ENCODE assay signal across 10 mouse cellular contexts in the genomic region with DNA sequence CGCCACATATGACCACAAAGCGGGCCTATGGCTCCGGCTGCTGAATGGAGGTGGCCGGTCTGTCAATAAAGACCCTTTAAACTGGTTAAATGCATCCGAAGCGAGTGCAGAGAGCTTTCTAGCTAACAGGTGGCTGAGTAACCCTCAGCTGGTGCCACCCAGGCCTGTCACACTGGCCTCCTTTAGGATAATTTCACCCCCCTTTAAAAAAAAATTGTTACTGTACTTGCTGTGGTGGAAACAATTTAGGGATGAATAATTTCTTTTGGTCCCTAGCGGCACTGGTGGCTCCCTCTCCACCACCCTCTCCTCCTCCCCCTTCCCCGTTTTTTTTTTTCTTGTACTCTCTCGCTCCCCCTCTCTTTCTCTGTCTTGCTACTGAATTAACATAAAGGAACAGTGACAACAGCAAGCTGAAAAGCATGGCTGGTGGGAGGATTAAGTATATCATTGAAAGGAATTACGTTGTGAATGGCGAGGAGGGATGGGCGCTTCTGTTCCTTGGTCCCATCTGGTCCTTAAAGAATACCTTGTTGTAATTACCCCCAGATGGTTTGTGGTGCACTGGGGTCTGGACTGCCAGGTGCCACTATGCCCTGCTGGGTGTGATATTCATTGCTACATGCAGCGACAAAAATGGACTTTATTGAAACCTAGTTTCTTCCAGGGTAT.
DNase-seq lines count a peak whose midpoint lies in the region; ATAC-seq and TF ChIP-seq lines count a peak whose summit lies in the region.
"Had no signal": no experiment of that assay in that cellular context is flagged by ENCODE, and none has a peak within 500 bp of the region (broad histone marks: within the 10 kb centered on the region; RNA-seq: fewer than 3 reads in every experiment).

No protein-coding gene starts in this region.

- WGBS in heart, embryonic 10.5 days, result 25% methylated on average over 13 of the region's 13 CpGs
- WGBS in forebrain, postnatal 0 days, result 4% methylated on average over 13 of the region's 13 CpGs
- WGBS in midbrain, embryonic 12.5 days, result 2% methylated on average over 13 of the region's 13 CpGs

- H3K27me3 ChIP-seq in heart, embryonic 10.5 days (ENCODE audit: insufficient read depth, poor library complexity, severe bottlenecking), result no peaks in the 10 kb centered on the region
- no peaks in the 10 kb centered on the region for H3K27me3 ChIP-seq in forebrain, postnatal 0 days (ENCODE audit: insufficient read depth, low read length)
- peaks cover 17% of the 10 kb centered on the region for H3K27me3 ChIP-seq in midbrain, embryonic 12.5 days
- H3K27me3 ChIP-seq: liver, embryonic 15.5 days had no signal

- H3K4me1 ChIP-seq in heart, embryonic 10.5 days, result no peaks in the 10 kb centered on the region
- no peaks in the 10 kb centered on the region for H3K4me1 ChIP-seq in forebrain, postnatal 0 days (ENCODE audit: insufficient read depth)
- peaks cover 9% of the 10 kb centered on the region for H3K4me1 ChIP-seq in midbrain, embryonic 12.5 days
- H3K4me1 ChIP-seq: liver, embryonic 15.5 days had no signal

- no peak for TF ChIP-seq CTCF in brain, embryonic 14.5 days (IDR thresholded peaks at IDR 0.05; ENCODE audit: borderline replicate concordance, extremely low read depth, insufficient read depth, insufficient read length)
- TF ChIP-seq CTCF in forebrain, postnatal 0 days (IDR thresholded peaks at IDR 0.05; ENCODE audit: low read depth), result peak; percentile 13

- peak overlapping the region; percentile 31; the same call in 1 of the 2 replicates for H3K4me3 ChIP-seq in heart, embryonic 10.5 days
- peak overlapping the region; percentile 28 for H3K4me3 ChIP-seq in forebrain, postnatal 0 days (ENCODE audit: low read depth, low read length)
- H3K4me3 ChIP-seq in midbrain, embryonic 12.5 days, result peak overlapping the region; percentile 29
- H3K4me3 ChIP-seq: liver, embryonic 15.5 days had no signal

- ATAC-seq in forebrain, postnatal 0 days, result peak; percentile 89
- ATAC-seq in midbrain, embryonic 12.5 days (ENCODE audit: low FRiP score, low read depth), result peak; percentile 95
- ATAC-seq in cerebellum, adult (ENCODE audit: insufficient number of reproducible peaks, low FRiP score, low TSS enrichment), result no peak

- H3K9ac ChIP-seq in forebrain, postnatal 0 days, result peak overlapping the region; percentile 26; the same call in 1 of the 2 replicates
- H3K9ac ChIP-seq in midbrain, embryonic 12.5 days (replicated peaks), result no peak overlapping the region
- H3K9ac ChIP-seq: liver, embryonic 15.5 days had no signal

- no peak for TF ChIP-seq POLR2A in brain, embryonic 14.5 days (IDR thresholded peaks at IDR 0.05; ENCODE audit: borderline replicate concordance, extremely low read depth, insufficient read depth, insufficient read length, poor library complexity, severe bottlenecking)

- no peak overlapping the region for H3K27ac ChIP-seq in heart, embryonic 10.5 days
- H3K27ac ChIP-seq in forebrain, postnatal 0 days (ENCODE audit: low read depth, low read length), result no peak overlapping the region
- peak overlapping the region; percentile 32; the same call in 1 of the 2 replicates for H3K27ac ChIP-seq in midbrain, embryonic 12.5 days (replicated peaks)
- H3K27ac ChIP-seq: liver, embryonic 15.5 days had no signal

- peak overlapping the region; percentile 45 for H3K4me2 ChIP-seq in forebrain, postnatal 0 days (ENCODE audit: low read depth)
- H3K4me2 ChIP-seq in midbrain, embryonic 12.5 days (replicated peaks), result peak overlapping the region; percentile 53
- H3K4me2 ChIP-seq: liver, embryonic 15.5 days had no signal

- no peak for DNase-seq in heart, embryonic 10.5 days (ENCODE audit: low spot score)
- no peak for DNase-seq in heart, adult 11 months
- DNase-seq in brain, embryonic 14.5 days (ENCODE audit: low read depth), result peak; percentile 91
- peak; percentile 45 for DNase-seq in forebrain, postnatal 0 days
- no peak for DNase-seq in adrenal gland, postnatal 14 days
- no peak for DNase-seq in adrenal gland, postnatal 4 days (ENCODE audit: low spot score in 2 of 2)
- DNase-seq: kidney, postnatal 36 days had no signal

- no peaks in the 10 kb centered on the region for H3K9me3 ChIP-seq in heart, embryonic 10.5 days
- no peaks in the 10 kb centered on the region for H3K9me3 ChIP-seq in forebrain, postnatal 0 days (ENCODE audit: low read length)
- no peaks in the 10 kb centered on the region for H3K9me3 ChIP-seq in midbrain, embryonic 12.5 days
- H3K9me3 ChIP-seq: liver, embryonic 15.5 days had no signal

- H3K36me3 ChIP-seq in heart, embryonic 10.5 days, result no peaks in the 10 kb centered on the region
- no peaks in the 10 kb centered on the region for H3K36me3 ChIP-seq in forebrain, postnatal 0 days (ENCODE audit: insufficient read depth)
- no peaks in the 10 kb centered on the region for H3K36me3 ChIP-seq in midbrain, embryonic 12.5 days
- H3K36me3 ChIP-seq: liver, embryonic 15.5 days had no signal

Comparison
In these comparisons a context has a peak if more than half of its experiments do, and no peak if none do; other contexts are left out.
1. DNase-seq: peak in brain, embryonic 14.5 days (single experiment) and forebrain, postnatal 0 days (single experiment); none in heart, embryonic 10.5 days (single experiment), heart, adult 11 months (single experiment), adrenal gland, postnatal 14 days (single experiment) and adrenal gland, postnatal 4 days (0 of 2).
2. Peak in every context shown above with its lines, with median percentiles within 50 percentile points of each other: H3K4me3 ChIP-seq.